Mouse (Mus musculus): Measurements from ENCODE around the gene Sugct.

GRCm38 (mm10) chr13:16939466-16939811 is 755.9 kb downstream of the Sugct start:
- TF ChIP-seq CTCF (IDR thresholded peaks at IDR 0.05; ENCODE audit: control insufficient read depth, insufficient read depth, insufficient read length) (no peak), MYOG (IDR thresholded peaks at IDR 0.05; ENCODE audit: control insufficient read depth, extremely low read depth, insufficient read length) (no peak), USF1 (IDR thresholded peaks at IDR 0.05; ENCODE audit: low read depth) (no peak), MYOD1 (IDR thresholded peaks at IDR 0.05; ENCODE audit: control insufficient read depth, insufficient read length, low read depth) (no peak)

Data from C2C12 (cell line).